Mouse (Mus musculus): ENCODE data around the gene Gm28043. TPM values are rescaled to one million over a fixed set of nuclear protein-coding genes. Genes with fewer than 3 reads are reported as not detected.

Gene Gm28043
- total RNA-seq, 4 experiments from 2014 or later: 0.35 to 0.87 (median 0.59) TPM

GRCm38 (mm10) chr17:29623488-29623887, 8.8 kb downstream of the Gm28043 start:
- DNase-seq (ENCODE audit: low spot score in 2 of 2): no peak

DNA sequence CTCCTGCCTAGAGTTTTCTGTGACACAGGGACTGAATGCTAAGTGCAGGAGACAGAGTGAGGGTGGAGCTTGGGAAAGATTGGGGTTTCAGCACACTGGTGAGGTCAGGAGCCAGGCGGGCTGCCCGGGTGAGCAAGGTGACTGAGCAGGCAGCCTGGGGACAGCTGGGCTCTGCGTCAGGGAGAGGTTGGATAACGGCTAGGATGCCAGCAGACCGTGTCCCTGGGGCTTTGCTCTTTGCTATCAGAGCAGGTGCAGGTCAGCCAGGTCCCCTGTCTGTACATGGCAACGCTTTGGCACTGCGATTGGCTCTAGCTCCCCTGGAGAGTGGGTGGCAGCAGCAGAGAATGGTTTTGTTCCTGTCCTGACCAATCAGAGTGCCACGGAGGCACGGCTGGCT, 12.6 kb downstream of the Gm28043 start:
- DNase-seq (ENCODE audit: low spot score in 2 of 2): peak; percentile 43 to 73

DNA sequence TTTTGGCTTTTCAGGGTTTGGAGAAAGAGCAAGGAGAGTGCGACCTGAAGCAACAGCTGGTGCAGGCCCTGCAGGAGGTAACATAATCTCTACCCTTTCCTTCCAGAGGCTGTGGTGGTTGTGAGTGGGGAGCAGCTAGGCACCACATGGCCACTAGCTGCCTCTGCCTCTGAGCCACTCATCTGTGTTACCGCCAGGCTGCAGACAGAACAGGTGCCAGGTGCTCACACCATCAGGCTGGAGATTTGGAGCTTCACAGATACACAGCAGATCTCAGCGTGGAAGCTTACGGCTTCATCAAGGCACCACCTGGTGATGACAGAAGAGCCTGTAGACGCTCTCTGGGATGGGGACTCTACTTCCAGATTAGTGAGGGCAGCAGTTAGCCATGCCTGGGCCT, 14.3 kb downstream of the Gm28043 start:
- DNase-seq (ENCODE audit: low spot score in 2 of 2): peak in 1 of 2 experiments; percentile 17

- no peak for DNase-seq (ENCODE audit: low spot score in 2 of 2)
Observed at GRCm38 (mm10) chr17:29629620-29630019, 14.9 kb downstream of the Gm28043 start.

- DNase-seq (ENCODE audit: low spot score in 2 of 2): no peak
Observed at GRCm38 (mm10) chr17:29632312-29632711, 17.6 kb downstream of the Gm28043 start.

DNA sequence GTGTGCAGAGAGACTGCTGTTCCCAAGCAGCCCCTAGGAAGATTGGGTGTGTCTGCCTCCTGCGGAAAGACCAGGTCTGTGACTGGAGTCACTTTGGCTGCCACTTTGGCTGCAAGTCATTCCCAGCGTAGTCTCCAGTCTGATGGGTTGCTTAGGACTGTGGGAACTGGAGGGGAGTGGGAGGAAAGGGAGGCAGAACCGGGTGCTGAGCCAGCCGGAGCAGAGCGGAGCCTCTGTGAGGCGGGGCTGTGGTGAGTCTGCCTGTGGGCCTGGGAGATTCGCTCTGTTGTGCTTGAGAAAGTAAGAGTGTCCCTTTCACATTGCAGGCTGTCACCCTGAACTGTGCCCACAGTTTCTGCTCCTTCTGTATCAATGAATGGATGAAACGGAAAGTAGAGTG, 20.8 kb downstream of the Gm28043 start:
- no peak for DNase-seq (ENCODE audit: low spot score in 2 of 2)

DNA sequence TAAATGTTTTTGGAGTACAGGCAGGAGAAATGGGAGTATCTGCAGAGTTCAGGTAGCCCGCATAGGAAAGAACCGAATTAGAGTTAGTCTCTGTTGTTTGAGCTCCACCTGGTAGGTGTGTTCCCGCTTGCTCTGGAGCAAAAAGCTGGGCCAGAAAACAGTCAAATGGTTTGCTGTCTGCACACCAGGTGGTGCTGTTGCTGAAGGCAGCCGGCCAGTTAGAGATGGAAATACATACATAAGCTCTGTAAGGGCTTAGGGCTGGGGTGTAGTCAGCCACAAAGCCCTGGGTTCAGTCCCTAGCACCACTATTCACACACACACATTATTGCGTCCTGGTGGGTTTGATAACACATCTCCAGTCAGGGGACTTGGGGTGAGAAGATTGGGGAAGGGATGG, 21.4 kb downstream of the Gm28043 start:
- DNase-seq (ENCODE audit: low spot score in 2 of 2): no peak

- no peak for DNase-seq (ENCODE audit: low spot score in 2 of 2)
Observed at GRCm38 (mm10) chr17:29637377-29637776, 22.7 kb downstream of the Gm28043 start.

DNA sequence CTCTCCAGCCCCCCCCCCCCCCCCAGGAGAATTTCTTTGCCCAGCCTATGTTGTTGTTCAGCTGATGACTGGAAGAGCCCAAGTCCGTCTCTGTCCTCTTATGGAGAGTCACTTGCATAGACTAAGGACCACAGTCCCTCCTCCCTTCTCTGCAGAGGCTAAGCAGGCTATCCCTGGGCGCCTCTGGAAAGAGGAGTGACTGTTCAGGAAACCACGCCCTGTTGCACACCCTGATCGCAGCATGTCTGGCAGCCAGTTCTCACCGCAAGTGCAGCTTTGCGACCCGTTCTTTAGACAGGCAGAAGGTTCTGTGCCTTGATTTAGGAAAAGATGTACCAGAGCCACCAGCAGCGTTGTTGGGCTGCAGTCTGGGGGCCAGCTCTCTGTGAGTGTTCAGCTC, 23.2 kb downstream of the Gm28043 start:
- DNase-seq (ENCODE audit: low spot score in 2 of 2): no peak

GRCm38 (mm10) chr17:29640971-29641370, 26.3 kb downstream of the Gm28043 start:
- DNase-seq (ENCODE audit: low spot score in 2 of 2): no peak

DNA sequence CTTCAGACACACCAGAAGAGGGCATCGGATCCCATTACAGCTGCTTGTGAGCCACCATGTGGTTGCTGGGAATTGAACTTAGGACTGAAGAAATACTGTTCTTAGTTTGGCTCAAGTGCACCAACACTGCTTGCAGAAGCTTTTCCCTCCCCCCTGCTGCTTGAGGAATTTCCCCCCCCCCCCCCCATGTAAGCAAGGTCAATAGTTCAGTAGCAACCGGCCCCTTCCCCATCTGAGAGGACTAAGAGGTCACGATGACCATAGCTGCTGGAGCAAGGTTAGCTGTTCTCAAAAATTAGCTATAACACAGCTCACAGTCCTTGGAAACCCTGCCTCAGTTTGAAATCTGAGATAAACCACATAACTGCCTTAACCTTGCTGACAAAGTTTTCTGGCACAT, 27.5 kb downstream of the Gm28043 start:
- DNase-seq (ENCODE audit: low spot score in 2 of 2): no peak

GRCm38 (mm10) chr17:29658249-29658648, 43.6 kb downstream of the Gm28043 start:
- DNase-seq (ENCODE audit: low spot score in 2 of 2): no peak

DNA sequence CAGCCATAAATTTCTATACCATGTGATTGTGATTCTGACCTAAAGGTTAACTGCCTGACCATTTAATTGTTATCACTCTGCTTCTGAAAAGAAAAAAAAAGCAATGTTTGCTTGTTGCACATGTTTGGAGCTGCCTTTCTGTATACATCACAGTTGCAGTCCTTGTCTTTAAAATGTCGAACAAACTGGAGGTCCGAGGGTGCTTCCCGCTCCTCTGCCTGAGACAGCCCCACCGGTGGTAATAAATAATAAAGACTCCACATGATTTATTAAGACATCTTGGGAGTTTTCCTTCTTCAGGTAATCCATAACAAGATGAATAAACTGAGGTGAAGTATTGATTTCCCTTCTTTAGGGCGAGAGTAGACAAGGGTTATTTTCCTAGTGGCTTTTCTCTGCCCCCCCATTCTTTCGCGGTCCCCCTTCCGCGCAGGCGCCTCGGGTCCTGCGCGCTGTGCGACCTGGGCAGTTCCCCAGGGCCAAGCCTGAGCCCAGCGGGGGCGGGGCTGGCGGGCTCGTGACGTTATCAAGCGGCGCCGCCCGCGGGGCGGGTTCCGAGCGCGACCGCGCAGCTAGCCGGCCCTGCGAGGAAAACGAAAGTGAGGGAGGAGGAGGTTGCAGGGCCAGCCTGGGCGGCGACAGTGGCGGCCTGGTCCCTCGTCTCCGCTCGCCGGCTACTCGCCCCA, 45.5 kb downstream of the Gm28043 start, which contains the start of gene Cmtr1:
Cmtr1 (plus strand) TSS at position 520 of the 686 bp plus-strand sequence.
- DNase-seq (ENCODE audit: low spot score in 2 of 2): peak; percentile 94 to 95

DNA sequence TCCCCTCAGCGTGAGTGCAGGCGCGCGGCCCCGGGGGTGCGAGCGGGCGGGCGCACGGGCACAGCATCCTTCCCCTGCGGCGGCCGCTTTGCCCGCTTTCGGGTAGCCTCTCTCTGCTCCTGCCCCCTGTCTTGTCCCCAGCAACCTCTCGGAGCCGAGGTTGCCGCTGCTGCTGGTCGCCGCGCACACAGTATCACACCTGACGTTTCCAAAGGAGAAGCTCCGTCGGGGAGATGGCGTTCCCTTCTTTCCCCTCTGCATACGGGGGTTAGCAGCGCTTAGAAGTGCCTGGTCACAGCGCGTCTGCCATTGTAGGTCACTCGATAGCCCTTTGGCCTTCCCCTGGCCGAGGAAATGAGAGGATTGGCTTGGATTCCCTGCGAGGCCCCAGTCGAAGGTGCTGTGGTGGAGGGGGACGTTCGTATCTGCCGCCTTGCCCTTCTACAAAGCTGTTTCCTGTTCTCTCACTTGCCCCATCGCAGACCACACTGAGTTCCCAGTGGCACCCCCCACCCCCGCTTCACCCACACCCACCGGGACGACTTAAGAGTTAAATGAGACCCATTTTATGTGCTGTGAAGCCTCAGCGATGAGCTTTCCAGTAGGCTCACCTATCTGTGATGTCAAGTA, 46.2 kb downstream of the Gm28043 start:
- DNase-seq (ENCODE audit: low spot score in 2 of 2): no peak

GRCm38 (mm10) chr17:29662145-29662544, 47.5 kb downstream of the Gm28043 start:
- no peak for DNase-seq (ENCODE audit: low spot score in 2 of 2)

GRCm38 (mm10) chr17:29668051-29668986, 53.6 kb downstream of the Gm28043 start:
- DNase-seq (ENCODE audit: low spot score in 2 of 2): no peak

GRCm38 (mm10) chr17:29669030-29669429, 54.4 kb downstream of the Gm28043 start:
- DNase-seq (ENCODE audit: low spot score in 2 of 2): no peak

DNA sequence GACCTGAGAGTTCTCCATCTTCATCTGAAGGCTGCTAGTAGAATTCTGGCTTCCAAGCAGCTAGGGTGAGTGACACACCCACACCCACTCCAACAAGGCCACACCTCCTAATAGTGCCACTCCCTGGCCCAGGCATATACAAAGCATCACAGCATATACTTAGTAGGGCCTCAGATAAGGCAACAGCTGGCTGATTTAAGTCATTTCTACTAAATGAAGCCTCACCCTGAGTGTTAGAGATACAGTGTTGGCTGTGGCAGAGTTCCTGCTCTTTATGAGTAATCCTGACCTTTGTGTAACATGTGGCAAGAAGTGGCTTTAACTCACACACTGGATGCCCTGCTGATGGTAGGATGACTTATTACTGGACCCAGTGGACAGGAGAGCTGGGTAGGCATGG, 55.3 kb downstream of the Gm28043 start:
- no peak for DNase-seq (ENCODE audit: low spot score in 2 of 2)

- no peak for DNase-seq (ENCODE audit: low spot score in 2 of 2)
Observed at GRCm38 (mm10) chr17:29671021-29671420, 56.3 kb downstream of the Gm28043 start.

GRCm38 (mm10) chr17:29673325-29673724, 58.6 kb downstream of the Gm28043 start:
- DNase-seq (ENCODE audit: low spot score in 2 of 2): no peak

GRCm38 (mm10) chr17:29678526-29678925, 63.9 kb downstream of the Gm28043 start:
- no peak for DNase-seq (ENCODE audit: low spot score in 2 of 2)
